Mouse (Mus musculus) lung, postnatal 0 days (tissue): ENCODE results near the gene Zfp385c.

Source experiments
- CTCF ChIP-seq: IDR thresholded peaks from 2 replicates; pipeline ENCODE4 v1.5.1; 2016; ENCODE audit warnings: antibody characterized with exemption, mild to moderate bottlenecking
- EP300 ChIP-seq: IDR thresholded peaks from 2 replicates; pipeline ENCODE4 v1.6.1; 2016; ENCODE audit warnings: antibody characterized with exemption, mild to moderate bottlenecking, control low read depth

- TF ChIP-seq CTCF (no peak), EP300 (no peak)
Measured at GRCm38 (mm10) chr11:100736746-100737080, 44.5 kb upstream of the Zfp385c start.
